In genomic region chr9:47532215-47532865, GRCm38 (mm10) we compare ENCODE assay signal across 8 mouse cellular contexts. TPM values are rescaled to one million over a fixed set of nuclear protein-coding genes. Genes with fewer than 3 reads are reported as not detected.
DNase-seq lines count a peak whose midpoint lies in the region; ATAC-seq and TF ChIP-seq lines count a peak whose summit lies in the region.

No protein-coding gene starts in this region.

- no peak overlapping the region for H3K9ac ChIP-seq in heart, embryonic 11.5 days (ENCODE audit: low read depth, low read length)
- no peak overlapping the region for H3K9ac ChIP-seq in embryonic facial prominence, embryonic 15.5 days
- no peak overlapping the region for H3K9ac ChIP-seq in intestine, postnatal 0 days (ENCODE audit: low read depth, low read length)
- peak overlapping the region; percentile 74 for H3K9ac ChIP-seq in midbrain, embryonic 15.5 days

- no peak for TF ChIP-seq CTCF in intestine, postnatal 0 days (IDR thresholded peaks at IDR 0.05; ENCODE audit: low read depth)

- peak overlapping the region; percentile 72 for H3K4me3 ChIP-seq in heart, embryonic 11.5 days (ENCODE audit: low read depth, low read length)
- H3K4me3 ChIP-seq in embryonic facial prominence, embryonic 15.5 days (replicated peaks) = peak overlapping the region; percentile 72
- H3K4me3 ChIP-seq in intestine, postnatal 0 days (ENCODE audit: low read depth, low read length) = no peak overlapping the region; the same call in 1 of the 2 replicates
- peak overlapping the region; percentile 69 for H3K4me3 ChIP-seq in midbrain, embryonic 15.5 days

- H3K4me1 ChIP-seq in heart, embryonic 11.5 days (ENCODE audit: control insufficient read depth, insufficient read depth, low read length) = peaks cover 6% of the 10 kb centered on the region; the same call in 1 of the 2 replicates
- peaks cover 34% of the 10 kb centered on the region for H3K4me1 ChIP-seq in embryonic facial prominence, embryonic 15.5 days
- no peaks in the 10 kb centered on the region; the same call in 1 of the 2 replicates for H3K4me1 ChIP-seq in intestine, postnatal 0 days (replicated peaks; ENCODE audit: control insufficient read depth, insufficient read depth, low read length)
- H3K4me1 ChIP-seq in midbrain, embryonic 15.5 days = peaks cover 28% of the 10 kb centered on the region

- WGBS in heart, embryonic 11.5 days (ENCODE audit: insufficient replicate concordance) = 5% methylated on average over 20 of the region's 20 CpGs
- 3% methylated on average over 20 of the region's 20 CpGs for WGBS in embryonic facial prominence, embryonic 15.5 days
- WGBS in intestine, postnatal 0 days = 14% methylated on average over 20 of the region's 20 CpGs
- 1% methylated on average over 20 of the region's 20 CpGs for WGBS in midbrain, embryonic 15.5 days

- DNase-seq in heart, postnatal 4 days = no peak
- peak; percentile 52 for DNase-seq in R1 (ENCODE audit: low read depth, low spot score)
- no peak for DNase-seq in natural killer cell, adult 2 months (ENCODE audit: low spot score in 2 of 2)
- no peak for DNase-seq in urinary bladder, postnatal 10 days (ENCODE audit: low spot score)

- H3K9me3 ChIP-seq in heart, embryonic 11.5 days (replicated peaks; ENCODE audit: control insufficient read depth, low read length) = no peaks in the 10 kb centered on the region
- H3K9me3 ChIP-seq in embryonic facial prominence, embryonic 15.5 days (replicated peaks) = no peaks in the 10 kb centered on the region
- no peaks in the 10 kb centered on the region for H3K9me3 ChIP-seq in intestine, postnatal 0 days (ENCODE audit: control insufficient read depth)
- no peaks in the 10 kb centered on the region for H3K9me3 ChIP-seq in midbrain, embryonic 15.5 days

- no peak for ATAC-seq in heart, embryonic 11.5 days (replicated peaks; ENCODE audit: insufficient number of reproducible peaks, low FRiP score, low TSS enrichment)
- ATAC-seq in embryonic facial prominence, embryonic 15.5 days (ENCODE audit: insufficient number of reproducible peaks, low FRiP score, low TSS enrichment, low read depth) = no peak
- no peak for ATAC-seq in intestine, postnatal 0 days
- ATAC-seq in midbrain, embryonic 15.5 days (replicated peaks) = no peak

- peak overlapping the region; percentile 98 for H3K4me2 ChIP-seq in heart, embryonic 11.5 days
- peak overlapping the region; percentile 94 for H3K4me2 ChIP-seq in embryonic facial prominence, embryonic 15.5 days (replicated peaks)
- H3K4me2 ChIP-seq in intestine, postnatal 0 days (replicated peaks; ENCODE audit: low read depth) = peak overlapping the region; percentile 99; the same call in 1 of the 2 replicates
- peak overlapping the region; percentile 87 for H3K4me2 ChIP-seq in midbrain, embryonic 15.5 days

- H3K36me3 ChIP-seq in heart, embryonic 11.5 days (ENCODE audit: control insufficient read depth, insufficient read depth, low read length) = no peaks in the 10 kb centered on the region
- no peaks in the 10 kb centered on the region for H3K36me3 ChIP-seq in embryonic facial prominence, embryonic 15.5 days
- no peaks in the 10 kb centered on the region for H3K36me3 ChIP-seq in intestine, postnatal 0 days (ENCODE audit: control insufficient read depth, insufficient read depth)
- no peaks in the 10 kb centered on the region for H3K36me3 ChIP-seq in midbrain, embryonic 15.5 days (replicated peaks)

- no peak overlapping the region for H3K27ac ChIP-seq in heart, embryonic 11.5 days (ENCODE audit: low read depth, low read length)
- no peak overlapping the region for H3K27ac ChIP-seq in embryonic facial prominence, embryonic 15.5 days (replicated peaks)
- H3K27ac ChIP-seq in intestine, postnatal 0 days (ENCODE audit: low read depth, low read length) = no peak overlapping the region
- H3K27ac ChIP-seq in midbrain, embryonic 15.5 days = peak overlapping the region; percentile 93

- H3K27me3 ChIP-seq in heart, embryonic 11.5 days (ENCODE audit: control insufficient read depth, insufficient read depth, low read length) = peaks cover 18% of the 10 kb centered on the region
- peaks cover 24% of the 10 kb centered on the region; the same call in 1 of the 2 replicates for H3K27me3 ChIP-seq in embryonic facial prominence, embryonic 15.5 days
- peaks cover 42% of the 10 kb centered on the region for H3K27me3 ChIP-seq in intestine, postnatal 0 days (replicated peaks; ENCODE audit: control insufficient read depth, insufficient read depth, low read length)
- H3K27me3 ChIP-seq in midbrain, embryonic 15.5 days (replicated peaks) = 0 out of 2 replicates have a peak, but pooled peaks cover 4% of the 10 kb centered on the region

RNA-seq across cellular contexts. Expression of gene Cadm1, which starts 2.4 kb away (rescaled TPM):
- polyA plus RNA-seq in heart, embryonic 11.5 days (2014; fragmentation: Nextera tagmentation; extraction: Ambion mirVana) = 30.3 and 31.3 TPM in 2 replicates
- 1 to 10 TPM; 4.2 to 4.6 TPM for total RNA-seq in heart, postnatal 4 days (2021)
- polyA plus RNA-seq in embryonic facial prominence, embryonic 15.5 days (2015; fragmentation: Nextera tagmentation; extraction: Ambion mirVana) = 57.0 and 65.2 TPM in 2 replicates
- polyA plus RNA-seq in intestine, postnatal 0 days (2015; fragmentation: Nextera tagmentation; extraction: Ambion mirVana) = 20.1 and 20.9 TPM in 2 replicates
- 263 and 275 TPM in 2 replicates for polyA plus RNA-seq in midbrain, embryonic 15.5 days (2015; fragmentation: Nextera tagmentation; extraction: Ambion mirVana)
